Mouse (Mus musculus): ENCODE results near the gene Oaz1. TPM values are rescaled to one million over a fixed set of nuclear protein-coding genes. Genes with fewer than 3 reads are reported as not detected.

The Oaz1 gene
- total RNA-seq (2021): 100 to 1,000 TPM; 518 to 519 TPM
- long read RNA-seq, partial matches to known transcripts: 5 of 654 reads
- long read RNA-seq, other reads (novel, unspliced or antisense): 649 of 654 reads

DNA sequence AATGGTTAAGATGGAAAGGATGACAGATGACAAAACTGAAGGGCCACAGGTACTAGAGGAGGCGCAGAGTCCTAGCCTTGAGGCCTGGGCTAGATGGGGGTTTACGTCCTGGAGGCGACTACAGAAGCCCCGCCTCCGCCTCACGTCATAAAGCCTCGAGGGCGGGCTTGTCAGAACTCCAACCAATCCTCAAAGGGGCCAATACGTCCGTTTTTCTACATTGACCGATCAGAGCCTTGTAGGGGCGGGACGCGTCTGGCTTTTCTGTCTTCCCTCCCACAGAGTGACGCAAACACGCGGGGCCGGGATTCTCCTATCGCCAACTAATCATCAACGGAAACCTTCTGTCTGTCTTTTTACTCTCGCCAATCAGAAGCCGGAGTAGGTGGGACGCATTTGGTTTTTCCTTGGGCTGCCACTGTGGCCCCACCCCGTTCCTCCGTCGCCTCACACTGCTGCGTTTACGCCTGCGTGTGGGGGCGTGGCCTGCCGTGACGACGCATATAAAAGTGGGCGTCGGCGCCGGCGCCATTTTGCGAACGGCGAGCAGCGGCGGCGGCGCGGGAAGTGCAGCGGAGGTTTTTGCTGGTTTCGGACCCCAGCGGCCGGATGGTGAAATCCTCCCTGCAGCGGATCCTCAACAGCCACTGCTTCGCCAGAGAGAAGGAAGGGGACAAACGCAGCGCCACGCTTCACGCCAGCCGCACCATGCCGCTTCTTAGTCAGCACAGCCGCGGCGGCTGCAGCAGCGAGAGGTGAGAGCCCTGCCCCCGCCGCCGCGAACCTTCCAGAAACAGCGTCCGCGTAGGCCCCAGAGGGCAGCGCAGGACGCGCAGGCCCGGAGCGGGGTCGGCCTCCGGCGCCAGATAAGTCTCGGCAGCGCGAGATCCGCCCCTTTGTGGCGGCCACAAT lies at the start of gene Oaz1:
Oaz1 (plus strand) TSS at position 506 of the 912 bp plus-strand sequence.
- peak; percentile 100 for DNase-seq (ENCODE audit: low spot score in 2 of 2)

DNA sequence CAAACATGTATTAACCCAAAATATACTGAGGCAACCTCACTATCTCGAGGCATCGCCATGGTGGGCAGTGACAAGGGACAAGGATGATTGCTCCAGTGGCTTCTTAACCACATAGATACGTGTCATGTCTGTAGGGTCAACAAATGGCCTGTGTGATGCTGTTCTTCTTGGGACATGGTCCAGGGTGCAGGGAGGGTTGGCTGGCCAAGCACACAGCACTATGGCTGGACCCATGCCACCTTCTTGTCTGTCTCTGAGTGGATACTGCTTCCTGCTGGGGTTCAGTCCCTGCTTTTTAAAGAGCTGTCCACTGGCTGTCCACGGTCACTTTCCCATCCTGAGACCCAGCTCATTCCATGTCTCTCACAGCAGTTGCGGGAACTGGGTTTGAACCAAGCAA lies 49.3 kb upstream of the Oaz1 start:
- no peak for DNase-seq (ENCODE audit: low spot score in 2 of 2)

DNA sequence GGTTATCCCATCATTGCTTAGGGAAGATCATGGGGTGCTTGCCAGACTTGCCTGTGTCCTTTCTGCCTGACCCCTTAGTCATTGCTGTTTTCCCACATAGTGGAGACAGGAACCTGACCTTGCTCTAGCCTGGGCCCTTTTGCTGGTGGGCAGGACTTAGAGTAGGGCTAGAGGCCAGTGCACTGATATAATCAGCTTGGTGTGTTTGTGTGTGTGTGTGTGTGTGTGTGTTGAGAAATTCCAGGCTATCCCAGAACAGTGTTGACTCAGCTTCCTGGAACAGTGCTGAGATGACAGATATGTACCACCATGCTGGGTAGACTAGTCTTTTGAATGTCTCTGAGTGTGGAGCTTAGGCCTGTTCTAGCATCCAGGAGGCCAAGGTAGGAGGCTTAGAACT lies 46.9 kb upstream of the Oaz1 start:
- no peak for DNase-seq (ENCODE audit: low spot score in 2 of 2)

DNA sequence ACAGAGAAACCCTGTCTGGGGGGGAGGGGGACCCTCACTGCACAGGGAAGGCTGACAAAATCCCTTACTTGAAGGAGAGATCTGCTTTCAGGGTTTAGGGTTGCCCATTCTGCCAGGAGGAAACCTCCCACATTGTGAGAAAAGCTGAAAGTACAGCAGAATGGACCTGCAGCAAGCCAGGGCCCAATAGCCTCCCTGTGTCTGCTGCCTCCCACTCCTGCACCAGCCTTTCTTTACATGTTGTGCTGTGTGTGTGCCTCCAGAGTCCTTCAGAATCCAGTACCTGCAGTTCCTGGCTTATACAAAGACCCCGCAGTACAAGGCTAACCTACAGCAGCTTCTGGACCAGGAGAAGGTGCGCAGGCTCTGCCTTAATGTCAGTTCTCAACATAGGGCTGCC lies 42.2 kb upstream of the Oaz1 start:
- DNase-seq (ENCODE audit: low spot score in 2 of 2): no peak

DNA sequence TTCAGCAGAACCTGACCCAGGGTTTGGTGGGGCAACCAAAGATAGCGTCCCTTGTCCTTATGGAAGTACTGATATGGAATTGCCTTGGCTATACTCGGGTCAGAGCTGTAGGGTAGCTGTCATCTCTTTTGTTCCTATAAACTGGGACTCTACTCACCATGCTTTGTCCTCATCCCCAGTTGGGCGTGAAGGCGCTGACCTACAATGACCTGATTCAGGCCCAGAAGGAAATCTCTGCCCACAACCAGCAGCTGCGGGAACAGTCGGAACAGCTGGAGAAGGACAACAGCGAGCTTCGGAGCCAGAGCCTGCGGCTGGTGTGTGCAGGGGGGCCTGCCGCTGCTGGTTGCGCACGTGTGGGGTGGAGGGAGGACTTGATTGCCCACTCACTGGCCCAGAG lies 41.6 kb upstream of the Oaz1 start:
- no peak for DNase-seq (ENCODE audit: low spot score in 2 of 2)

DNA sequence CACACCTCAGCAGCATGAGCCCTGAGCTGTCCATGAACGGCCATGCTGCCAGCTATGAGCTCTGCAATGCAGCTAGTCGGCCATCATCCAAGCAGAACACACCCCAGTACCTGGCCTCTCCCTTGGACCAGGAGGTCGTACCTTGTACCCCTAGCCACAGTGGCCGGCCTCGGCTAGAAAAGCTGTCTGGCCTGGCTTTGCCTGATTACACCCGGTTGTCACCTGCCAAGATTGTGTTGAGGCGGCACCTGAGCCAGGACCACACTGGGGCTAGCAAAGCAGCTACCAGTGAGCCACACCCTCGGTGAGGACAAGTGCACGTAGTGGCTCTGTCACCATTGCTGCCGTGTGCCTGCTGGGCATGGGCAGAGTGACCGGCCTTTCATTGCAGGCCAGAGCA lies 40.5 kb upstream of the Oaz1 start:
- DNase-seq (ENCODE audit: low spot score in 2 of 2): no peak

DNA sequence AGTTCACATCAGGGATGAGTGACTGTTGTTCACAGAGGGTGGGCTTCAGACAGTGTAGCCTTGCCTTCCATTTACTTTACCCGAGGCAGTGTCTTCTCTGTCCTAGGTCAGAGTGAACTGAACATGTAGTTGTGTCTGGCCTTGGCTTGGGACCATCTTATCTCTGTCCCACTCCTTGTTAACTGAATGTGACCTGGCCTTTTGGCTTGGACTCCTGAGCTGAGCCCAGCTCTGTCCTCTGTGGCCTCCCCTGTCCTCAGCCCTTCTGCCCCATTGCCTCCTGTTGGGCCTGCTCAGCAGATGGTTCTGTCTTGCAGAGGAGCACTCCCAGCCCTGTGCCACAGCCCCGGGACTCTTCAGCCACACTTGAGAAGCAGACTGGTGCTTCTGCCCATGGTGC lies 38.9 kb upstream of the Oaz1 start:
- no peak for DNase-seq (ENCODE audit: low spot score in 2 of 2)

DNA sequence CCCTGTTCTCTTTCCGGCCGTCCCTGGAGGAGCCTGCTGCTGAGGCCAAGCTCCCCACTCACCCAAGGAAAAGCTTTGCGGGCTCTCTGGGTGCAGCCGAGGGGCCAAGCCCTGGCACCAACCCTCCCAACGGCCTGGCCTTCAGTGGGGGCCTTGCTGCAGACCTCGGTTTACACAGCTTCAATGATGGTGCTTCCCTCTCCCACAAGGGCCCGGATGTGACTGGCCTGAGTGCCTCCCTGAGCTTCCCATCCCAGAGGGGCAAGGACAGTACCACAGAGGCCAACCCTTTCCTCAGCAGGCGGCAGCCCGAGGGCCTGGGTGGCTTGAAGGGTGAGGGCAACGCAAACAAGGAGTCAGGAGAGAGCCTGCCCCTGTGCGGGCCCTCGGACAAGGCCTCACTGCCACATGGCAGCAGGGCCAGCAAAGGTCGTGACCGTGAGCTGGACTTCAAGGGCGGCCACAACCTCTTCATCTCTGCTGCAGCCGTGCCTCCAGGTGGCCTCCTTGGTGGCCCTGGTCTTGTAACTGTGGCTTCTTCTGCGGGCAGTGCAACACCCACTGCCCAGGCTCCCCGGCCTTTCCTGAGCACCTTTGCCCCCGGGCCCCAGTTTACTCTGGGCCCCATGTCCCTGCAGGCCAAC lies 35.6 kb upstream of the Oaz1 start:
- DNase-seq (ENCODE audit: low spot score in 2 of 2): no peak

DNA sequence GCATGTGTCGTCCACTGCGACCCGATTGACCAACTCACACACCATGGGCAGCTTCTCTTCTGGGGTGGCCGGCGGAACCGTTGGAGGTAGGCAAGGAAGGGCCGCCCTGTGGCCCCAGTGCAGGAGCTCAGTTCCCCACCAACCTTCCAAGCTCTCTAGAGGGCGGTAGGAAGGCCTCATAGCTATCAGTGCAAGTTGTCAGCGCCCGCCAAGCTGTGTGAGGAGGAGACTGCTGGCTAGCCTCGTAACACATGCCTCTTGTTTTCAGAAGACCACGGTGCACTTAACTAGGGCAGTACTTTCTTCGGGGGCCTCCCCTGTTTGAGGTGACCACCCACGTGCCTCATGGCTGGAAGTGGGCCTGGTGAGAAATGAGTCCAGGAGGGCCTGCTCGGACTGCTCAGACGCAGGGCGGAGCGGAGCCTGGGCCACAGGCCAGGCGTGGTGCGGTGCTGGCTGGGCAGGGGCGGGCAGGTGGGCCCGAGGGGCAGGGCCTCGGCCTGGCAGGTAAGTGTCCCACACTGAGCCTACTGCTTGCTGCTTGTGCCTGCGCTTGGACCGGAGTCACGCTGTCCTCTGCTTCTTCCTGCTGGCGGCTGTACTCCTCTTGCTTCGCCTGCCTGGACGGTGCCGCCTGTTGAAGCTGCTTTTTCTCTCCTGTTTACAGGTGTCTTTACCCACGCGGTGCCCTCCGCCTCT lies 34.8 kb upstream of the Oaz1 start:
- DNase-seq (ENCODE audit: low spot score in 2 of 2): no peak

DNA sequence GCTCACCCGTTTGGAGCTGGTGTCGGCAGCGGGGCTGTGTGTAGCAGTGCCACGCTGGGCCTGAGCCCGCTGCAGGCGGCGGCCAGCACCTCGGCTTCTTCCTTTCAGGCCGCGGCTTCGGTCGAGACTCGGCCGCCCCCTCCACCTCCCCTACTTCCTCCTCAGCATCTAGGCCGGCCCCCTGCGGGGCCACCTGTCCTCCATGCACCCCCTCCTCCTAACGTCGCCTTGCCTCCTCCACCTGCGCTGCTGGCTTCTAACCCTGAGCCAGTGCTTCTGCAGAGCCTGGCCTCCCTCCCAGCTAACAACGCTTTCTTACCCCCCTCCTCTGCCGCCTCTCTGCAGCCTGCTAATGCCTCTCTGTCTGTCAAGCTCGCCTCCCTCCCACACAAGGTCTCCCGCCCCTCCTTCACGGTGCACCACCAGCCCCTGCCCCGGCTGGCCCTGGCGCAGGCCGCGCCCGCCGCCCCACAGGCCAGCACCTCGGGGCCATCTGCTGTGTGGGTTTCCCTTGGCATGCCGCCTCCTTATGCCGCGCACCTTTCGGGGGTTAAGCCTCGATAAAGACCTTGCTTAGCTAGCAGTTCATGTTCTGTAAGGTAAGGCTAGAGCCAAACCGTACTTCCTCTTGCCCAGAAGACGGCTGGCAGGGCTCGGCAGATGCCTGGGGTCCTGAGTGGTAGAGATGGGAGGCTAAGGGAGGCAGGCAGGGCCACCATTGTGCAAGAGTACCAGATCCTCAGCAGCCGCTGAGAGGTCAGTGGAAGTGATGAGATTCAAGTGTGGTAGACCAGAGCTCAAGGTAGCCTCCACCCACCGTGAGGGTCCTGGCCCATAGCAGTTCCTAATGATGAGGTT lies 34.1 kb upstream of the Oaz1 start:
- peak in 1 of 2 experiments; percentile 48 for DNase-seq (ENCODE audit: low spot score in 2 of 2)

DNA sequence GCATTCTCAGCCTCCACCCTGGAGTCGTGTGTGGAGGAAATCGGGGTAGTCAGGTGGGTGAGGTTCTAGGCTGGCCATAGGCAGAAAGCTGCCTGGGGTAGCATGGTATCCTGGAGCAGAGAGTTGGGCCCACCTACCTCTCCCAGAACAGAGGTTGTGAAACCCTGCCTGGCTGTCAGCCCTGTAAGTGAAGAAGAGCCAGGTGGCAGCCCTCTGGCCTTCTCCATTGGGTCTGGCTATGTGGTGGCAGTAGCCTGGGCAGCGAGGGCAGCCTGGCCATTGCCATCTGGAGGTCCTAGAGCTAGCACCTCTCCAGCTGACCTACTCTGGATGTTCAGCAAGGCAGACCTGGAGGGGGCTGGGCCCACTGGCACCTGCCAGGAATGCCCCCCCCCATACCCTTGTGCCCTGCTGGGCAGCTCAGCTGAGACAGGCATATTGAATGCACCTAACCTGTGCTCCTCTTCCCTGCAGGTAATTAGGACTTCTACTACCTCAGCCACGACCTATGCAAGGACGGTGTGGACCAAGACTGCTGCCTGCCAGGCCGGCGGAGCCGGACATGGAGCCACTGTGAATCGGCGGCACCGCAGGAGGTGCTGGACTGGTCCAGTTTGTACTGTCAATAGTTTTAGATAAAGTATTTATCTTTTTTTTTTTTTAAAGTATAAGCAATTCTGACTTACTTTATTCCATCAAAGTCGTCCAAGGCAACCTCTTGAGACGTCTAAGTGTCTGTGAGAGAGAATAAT lies 33.2 kb upstream of the Oaz1 start:
- no peak for DNase-seq (ENCODE audit: low spot score in 2 of 2)

DNA sequence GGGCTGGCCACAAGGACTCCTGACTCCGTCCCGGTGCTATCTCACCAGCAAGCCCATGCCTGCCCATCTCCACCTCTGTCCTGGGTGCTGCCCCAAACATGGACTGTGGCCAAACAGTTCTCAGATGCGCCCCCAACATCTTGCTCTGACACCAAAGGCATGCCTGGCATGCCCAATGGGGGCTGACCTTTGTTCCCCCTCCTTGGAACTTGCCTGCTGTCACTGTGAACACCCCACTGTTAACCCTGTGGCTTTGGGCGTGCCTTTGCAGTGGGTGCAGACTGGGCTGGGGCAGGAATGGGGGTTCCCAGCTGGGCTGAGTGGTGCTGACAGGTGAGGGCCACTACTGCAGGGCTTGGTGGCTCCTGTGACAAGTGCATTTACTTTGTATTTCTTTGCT lies 32.7 kb upstream of the Oaz1 start:
- no peak for DNase-seq (ENCODE audit: low spot score in 2 of 2)

DNA sequence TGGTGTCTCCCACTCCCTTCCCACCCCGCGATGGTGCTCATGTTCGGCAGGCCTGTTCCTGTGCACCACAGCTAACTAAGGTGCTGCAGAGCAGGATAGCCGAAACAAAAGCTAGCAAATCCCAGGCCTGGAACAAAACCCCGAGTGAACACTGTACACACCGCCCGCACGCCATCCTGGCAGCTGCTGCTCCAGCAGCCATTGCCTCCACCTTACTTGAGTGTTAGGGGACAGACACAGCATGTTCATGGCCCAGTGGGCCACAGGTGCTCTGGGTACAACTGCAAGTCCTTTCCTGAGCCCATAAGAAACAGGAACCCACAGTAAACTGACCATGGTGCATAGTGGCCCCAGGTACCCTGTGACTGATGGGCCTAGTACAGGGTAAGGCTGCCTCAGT lies 31.7 kb upstream of the Oaz1 start:
- no peak for DNase-seq (ENCODE audit: low spot score in 2 of 2)

DNA sequence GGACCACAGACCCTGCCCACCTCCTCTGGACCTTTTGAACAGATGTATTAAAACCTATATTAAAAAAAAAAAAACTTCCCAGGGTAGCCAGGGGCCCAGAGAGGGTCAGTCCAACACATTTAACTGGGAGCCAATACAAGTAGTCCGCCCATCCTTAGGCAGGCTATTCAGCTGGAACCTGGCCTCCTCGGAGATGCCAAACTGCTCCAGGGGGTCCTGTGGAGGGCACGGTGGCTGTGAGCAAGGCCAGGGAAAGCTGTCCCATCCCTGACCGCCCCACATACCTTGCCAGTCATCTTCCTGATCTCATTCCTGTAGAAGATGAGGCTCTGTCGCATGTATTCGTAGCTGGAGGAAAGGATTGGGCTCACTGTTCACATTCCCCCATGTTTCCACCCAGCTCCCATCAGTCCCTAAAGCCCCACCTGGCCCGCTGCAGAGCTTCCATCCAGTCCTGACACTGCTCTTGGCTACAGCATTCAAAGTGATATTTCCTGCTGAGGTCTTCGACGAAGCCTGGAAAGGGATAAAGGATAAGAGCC lies 30.1 kb upstream of the Oaz1 start:
- DNase-seq (ENCODE audit: low spot score in 2 of 2): no peak

DNA sequence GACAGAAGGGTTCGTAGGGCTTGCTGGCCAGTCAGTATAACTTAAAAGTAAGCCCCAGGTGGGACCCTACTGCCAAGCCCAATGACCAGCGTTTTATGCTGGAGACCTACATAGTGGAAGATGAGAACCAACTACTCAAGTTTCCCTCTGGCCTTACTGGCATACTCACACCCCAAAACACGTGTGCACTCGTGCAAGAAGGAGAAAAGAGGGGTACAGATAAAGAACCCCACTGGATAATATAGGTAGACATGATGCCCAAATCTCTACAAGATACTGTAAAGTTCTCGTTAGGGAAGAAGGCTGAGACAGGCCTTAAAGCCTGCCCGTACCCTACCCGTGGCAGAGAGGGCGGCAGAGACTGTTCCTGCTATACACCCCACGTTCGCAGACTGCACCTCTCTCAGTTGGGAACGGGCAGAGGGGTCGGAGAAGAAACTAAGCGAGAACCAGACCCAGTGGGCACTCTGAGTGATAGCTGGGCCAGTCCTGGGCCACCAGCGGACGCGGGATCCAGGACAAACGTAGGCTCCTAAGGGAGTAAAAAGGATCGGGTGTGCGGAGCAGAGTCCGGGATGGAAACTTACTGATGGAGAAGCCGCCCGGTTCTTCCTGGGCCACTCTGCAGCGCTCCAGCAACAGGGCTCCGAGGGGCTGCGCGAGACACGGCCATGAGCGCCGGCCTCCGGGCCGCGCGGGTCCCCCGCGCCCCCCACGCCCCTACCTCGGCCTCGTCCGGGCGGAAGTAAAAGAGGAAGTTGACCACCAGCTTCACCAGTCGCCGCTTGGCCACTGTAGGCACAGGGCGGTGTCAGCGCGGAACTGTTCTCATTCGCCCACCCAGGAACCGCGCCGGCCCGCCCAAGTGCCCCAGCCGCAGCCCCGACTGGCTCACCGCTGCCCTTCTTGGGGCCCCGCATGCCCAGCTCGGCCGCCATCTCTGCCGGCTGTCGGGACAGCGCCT lies 29.0 kb upstream of the Oaz1 start:
- DNase-seq (ENCODE audit: low spot score in 2 of 2): no peak

DNA sequence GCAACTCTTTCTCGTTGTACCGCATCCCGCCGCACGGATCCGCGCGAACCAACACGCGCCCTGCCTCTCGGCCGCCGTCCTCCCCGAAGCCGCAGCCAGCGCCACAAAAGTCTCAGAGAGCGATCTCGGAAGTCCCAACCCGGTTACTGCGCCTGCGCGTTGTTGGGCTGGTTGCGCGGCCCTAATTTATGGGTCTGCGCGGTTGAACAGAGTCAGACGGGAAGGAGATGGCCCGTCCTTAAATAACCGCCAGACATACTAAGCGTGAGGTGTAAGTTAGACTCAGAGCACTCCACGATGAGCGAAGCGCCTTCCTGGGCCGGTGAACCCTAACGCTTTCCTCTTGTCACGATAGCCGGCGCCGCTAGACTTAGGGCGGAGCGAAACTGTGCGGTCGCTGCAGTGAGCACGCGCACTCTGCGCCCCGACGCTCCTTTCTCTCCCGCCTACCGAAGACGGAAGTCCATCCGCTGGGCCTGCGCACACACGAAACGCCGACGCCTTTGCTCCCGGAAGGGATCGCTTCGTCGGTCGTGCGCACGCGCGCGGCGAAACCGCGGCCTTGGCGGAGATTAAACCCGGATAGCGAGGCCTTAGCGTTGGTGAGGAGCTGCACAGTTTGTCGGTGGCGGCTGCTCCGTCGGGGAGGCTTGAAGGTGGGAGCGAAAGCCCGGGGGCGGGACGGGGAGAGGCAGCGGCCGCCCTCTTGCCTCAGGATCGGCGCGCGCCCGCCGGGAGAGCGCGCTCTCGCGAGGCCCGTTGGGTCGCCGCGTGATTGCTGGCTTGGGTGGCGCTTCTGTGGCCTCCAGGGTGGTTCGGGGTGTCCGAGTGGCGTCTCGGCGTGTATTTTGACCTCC lies 28.1 kb upstream of the Oaz1 start, which contains the start of the genes Sf3a2 and Plekhj1:
Sf3a2 (plus strand) TSS at position 49 of the 857 bp plus-strand sequence.
Plekhj1 (minus strand) TSS at position 477 of the 857 bp plus-strand sequence.
- DNase-seq (ENCODE audit: low spot score in 2 of 2): peak; percentile 93 to 97

DNA sequence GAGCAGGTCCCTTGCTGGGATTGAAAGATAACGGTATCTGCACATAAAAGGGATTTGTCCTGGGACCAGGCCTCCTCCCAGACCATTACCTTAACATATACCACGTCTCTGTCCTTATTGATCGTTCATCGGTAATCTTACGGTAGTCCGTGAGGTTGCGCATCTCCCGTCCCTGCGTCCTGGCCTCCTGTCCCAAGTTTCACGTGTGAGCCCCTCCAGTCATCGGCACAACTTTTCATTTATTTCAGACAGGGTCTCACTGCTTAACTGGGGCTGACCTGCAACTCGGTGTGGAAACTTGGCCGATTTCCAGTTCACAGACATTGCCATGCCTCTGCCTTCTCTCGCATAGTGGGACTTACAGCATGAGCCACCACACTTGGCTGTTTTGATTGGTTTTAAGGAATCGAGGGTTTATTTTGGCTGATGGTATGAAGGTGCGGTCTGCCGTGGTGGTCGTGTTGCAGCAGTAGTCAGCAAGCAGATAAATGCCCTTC lies 27.3 kb upstream of the Oaz1 start:
- DNase-seq (ENCODE audit: low spot score in 2 of 2): no peak
